Mouse (Mus musculus) heart, embryonic 15.5 days (tissue): ENCODE results near the gene Vwa5a. TPM values are rescaled to one million over a fixed set of nuclear protein-coding genes. Genes with fewer than 3 reads are reported as not detected.

ENCODE experiments used
- ATAC-seq: fragments of 200-750 bp; cut with Nextera tagmentation; replicated peaks from 2 replicates; pipeline ENCODE4 v1.8.0; 2017; ENCODE audit warnings: low read depth, moderate TSS enrichment; ENCODE audit not compliant: insufficient number of reproducible peaks, insufficient read depth, low FRiP score
- H3K27ac ChIP-seq: fragments of 300-500 bp; sonication (generic); 2 replicates; pipeline ENCODE4 v1.5.1; 2015; ENCODE audit warnings: mild to moderate bottlenecking, inconsistent platforms
- H3K27me3 ChIP-seq: fragments of 300-500 bp; sonication (generic); 2 replicates; pipeline ENCODE4 v1.6.1; 2015; ENCODE audit warnings: inconsistent platforms
- H3K36me3 ChIP-seq: fragments of 300-500 bp; sonication (generic); 2 replicates; pipeline ENCODE4 v1.6.1; 2015; ENCODE audit warnings: mild to moderate bottlenecking, inconsistent platforms
- H3K4me1 ChIP-seq: fragments of 300-500 bp; sonication (generic); replicated peaks from 2 replicates; pipeline ENCODE4 v1.6.1; 2015; ENCODE audit warnings: inconsistent platforms
- H3K4me2 ChIP-seq: fragments of 300-500 bp; sonication (generic); 2 replicates; pipeline ENCODE4 v1.6.1; 2015; ENCODE audit warnings: inconsistent platforms, mild to moderate bottlenecking, moderate library complexity
- H3K4me3 ChIP-seq: fragments of 300-500 bp; sonication (generic); 2 replicates; pipeline ENCODE4 v1.5.1; 2015; ENCODE audit warnings: mild to moderate bottlenecking, inconsistent platforms
- H3K9ac ChIP-seq: fragments of 300-500 bp; sonication (generic); 2 replicates; pipeline ENCODE4 v1.6.1; 2015; ENCODE audit warnings: mild to moderate bottlenecking, inconsistent platforms
- H3K9me3 ChIP-seq: fragments of 300-500 bp; sonication (generic); replicated peaks from 2 replicates; pipeline ENCODE4 v1.6.1; 2016; ENCODE audit warnings: inconsistent platforms
- WGBS: fragments of 180-500 bp; shearing (Covaris S2); methylation state at CpG from one replicate; pipeline ENCODE4 v1.1.7; 2015; ENCODE audit warnings: mixed read lengths; 5-methylcytosine and 5-hydroxymethylcytosine counted together
- polyA plus RNA-seq: library from polyadenylated mRNA; unstranded; fragments of >200 nt; fragmentation: Nextera tagmentation; extraction: Ambion mirVana; gene quantifications from 2 replicates; pipeline ENCODE4 v1.2.1, GENCODE M21; 2015

Vwa5a gene
- 19.8 and 24.0 TPM in 2 replicates for polyA plus RNA-seq

DNA sequence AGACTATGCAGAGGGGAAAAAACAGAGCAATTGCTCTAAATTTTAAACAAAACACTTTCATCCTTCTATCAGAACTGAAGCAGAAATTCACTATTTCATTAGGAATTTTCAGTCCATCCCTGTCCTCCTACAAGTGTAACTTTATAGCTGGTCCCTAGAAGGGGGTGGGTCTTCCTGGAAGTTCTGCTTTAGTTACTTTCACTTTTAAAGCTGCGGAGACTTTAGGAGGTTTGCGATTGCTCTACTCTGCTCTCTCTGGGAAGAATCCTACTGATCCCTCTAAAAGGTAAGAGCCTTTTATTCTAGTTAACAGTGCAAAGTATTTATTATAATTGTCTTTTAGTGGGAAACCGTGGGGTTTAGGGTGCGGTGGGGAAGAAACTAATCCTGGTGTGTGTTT is at the start of gene Vwa5a:
Vwa5a (plus strand) TSS at position 167 of the 400 bp plus-strand sequence.
- Histone ChIP-seq H3K4me3 (peak within 1 kb of the TSS; percentile 64), H3K9me3 (no peaks in the 10 kb centered on the region), H3K4me2 (peak within 1 kb of the TSS; percentile 79), H3K4me1 (peaks cover 12% of the 10 kb centered on the region), H3K27me3 (no peaks in the 10 kb centered on the region), H3K9ac (peak within 1 kb of the TSS; percentile 63), H3K27ac (peak within 1 kb of the TSS; percentile 81), H3K36me3 (0 out of 2 replicates have a peak, but pooled peaks cover 3% of the 10 kb centered on the region)
- 1% methylated on average over 4 of the region's 4 CpGs for WGBS
- peak; percentile 64 for ATAC-seq

DNA sequence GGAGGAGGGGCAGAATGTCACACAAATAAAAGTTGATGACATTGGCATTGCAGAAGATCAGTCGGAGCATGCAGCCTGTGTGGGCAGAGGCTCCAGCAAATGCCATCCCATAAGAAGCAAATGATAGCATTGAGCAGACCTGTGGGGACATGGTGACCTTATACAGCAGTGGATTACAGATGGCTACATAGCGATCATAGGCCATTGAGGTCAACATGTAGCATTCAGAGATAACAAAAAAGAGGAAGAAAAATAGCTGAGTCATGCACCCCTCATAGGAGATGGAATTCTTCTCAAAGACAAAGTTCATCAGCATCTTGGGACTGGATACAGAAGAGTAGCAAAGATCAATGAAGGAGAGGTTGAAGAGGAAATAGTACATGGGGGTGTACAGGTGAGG is 45.2 kb upstream of the Vwa5a start:
- H3K4me2 ChIP-seq, result no peak overlapping the region
- WGBS, result 67% methylated on average over 2 of the region's 2 CpGs
- H3K27ac ChIP-seq, result no peak overlapping the region
- no peaks in the 10 kb centered on the region for H3K27me3 ChIP-seq
- H3K4me3 ChIP-seq, result no peak overlapping the region
- H3K9me3 ChIP-seq, result no peaks in the 10 kb centered on the region
- H3K36me3 ChIP-seq, result no peaks in the 10 kb centered on the region
- ATAC-seq, result no peak
- H3K9ac ChIP-seq, result no peak overlapping the region
- no peaks in the 10 kb centered on the region for H3K4me1 ChIP-seq

DNA sequence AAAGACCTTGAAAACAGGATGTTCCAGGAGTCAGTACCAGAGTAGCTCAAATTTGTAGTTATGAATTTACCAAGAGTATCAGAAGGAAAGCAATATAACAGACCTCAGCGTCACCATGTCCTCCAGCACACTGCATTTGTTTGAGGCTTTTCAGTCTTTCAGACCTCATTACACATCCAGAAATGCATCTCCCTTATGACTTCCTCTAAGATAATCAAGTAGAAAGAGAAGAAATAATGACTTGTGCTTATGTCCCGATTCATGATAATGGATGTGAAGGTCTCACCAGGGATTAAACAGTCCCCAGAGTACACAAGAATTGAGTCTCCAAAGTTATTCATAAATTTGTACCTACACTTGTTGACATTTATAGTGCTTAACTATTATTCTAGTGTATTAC is 43.6 kb upstream of the Vwa5a start, which contains the start of gene Olfr918:
Olfr918 (minus strand) TSS at position 101 of the 400 bp plus-strand sequence.
- H3K4me2 ChIP-seq, result no peak within 1 kb of the TSS
- H3K36me3 ChIP-seq, result no peaks in the 10 kb centered on the region
- no peaks in the 10 kb centered on the region for H3K9me3 ChIP-seq
- 75% methylated on average over 2 of the region's 2 CpGs for WGBS
- no peak for ATAC-seq
- H3K4me3 ChIP-seq, result no peak within 1 kb of the TSS
- no peaks in the 10 kb centered on the region for H3K27me3 ChIP-seq
- H3K9ac ChIP-seq, result no peak within 1 kb of the TSS
- H3K27ac ChIP-seq, result no peak within 1 kb of the TSS
- H3K4me1 ChIP-seq, result no peaks in the 10 kb centered on the region

DNA sequence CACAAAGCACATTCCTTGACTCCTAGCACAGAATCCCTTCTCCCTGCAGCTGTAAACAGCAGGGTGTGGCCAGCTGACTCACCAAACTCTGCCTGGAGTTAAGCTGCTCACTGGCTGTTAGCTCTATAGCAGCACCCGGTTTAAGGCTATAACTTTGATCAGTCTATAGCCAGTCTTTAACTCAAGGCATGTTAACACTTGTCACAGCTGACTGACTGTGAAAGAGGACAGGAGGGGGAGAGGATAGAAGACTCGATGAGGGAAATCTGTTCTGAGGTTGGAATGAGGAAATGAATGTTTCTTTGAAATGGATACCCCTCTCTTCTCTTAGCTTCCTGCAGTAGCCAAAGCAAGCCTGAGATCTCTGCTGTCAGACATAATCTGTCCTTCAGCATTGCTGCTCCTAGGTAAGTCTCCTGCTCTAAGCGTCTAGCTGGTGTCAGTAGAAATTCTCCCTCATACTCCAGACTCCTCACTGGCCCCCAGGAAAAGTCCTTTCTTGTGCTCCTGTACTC is 916 bp downstream of the Vwa5a start:
- peak; percentile 53; the same call in 1 of the 2 replicates for ATAC-seq
- Histone ChIP-seq H3K9me3 (no peaks in the 10 kb centered on the region), H3K9ac (peak overlapping the region; percentile 63), H3K27ac (peak overlapping the region; percentile 81), H3K27me3 (no peaks in the 10 kb centered on the region), H3K4me1 (peaks cover 12% of the 10 kb centered on the region), H3K4me3 (peak overlapping the region; percentile 64), H3K4me2 (peak overlapping the region; percentile 79), H3K36me3 (peaks cover 11% of the 10 kb centered on the region; the same call in 1 of the 2 replicates)
- WGBS, result 4% methylated on average over 3 of the region's 3 CpGs

DNA sequence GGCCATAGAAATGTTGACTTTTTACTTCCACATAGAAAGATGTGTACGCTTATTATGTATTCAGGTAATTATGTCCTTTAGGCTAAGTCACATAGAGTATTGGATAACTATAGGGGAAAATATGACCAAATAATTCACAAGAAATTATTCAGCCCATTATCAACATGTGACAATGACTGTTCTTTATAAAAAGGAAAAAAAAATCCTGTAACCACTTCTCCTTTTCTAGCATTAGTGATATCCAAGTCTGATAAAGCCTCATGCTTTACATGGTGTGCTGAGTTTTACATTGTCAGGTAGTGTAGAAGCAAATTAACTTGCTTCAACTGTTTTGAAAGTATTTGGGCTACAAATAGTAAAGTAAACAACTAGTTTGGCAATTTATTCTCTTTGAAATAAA is 6.0 kb downstream of the Vwa5a start:
- 87% methylated on average over 1 of the region's 1 CpGs for whole genome bisulfite sequencing
- peaks cover 42% of the 10 kb centered on the region for H3K36me3 ChIP-seq
- H3K4me3 ChIP-seq, result no peak overlapping the region
- no peak overlapping the region for H3K9ac ChIP-seq
- no peak for ATAC-seq
- H3K27me3 ChIP-seq, result no peaks in the 10 kb centered on the region
- no peak overlapping the region for H3K27ac ChIP-seq
- no peaks in the 10 kb centered on the region for H3K9me3 ChIP-seq
- H3K4me2 ChIP-seq, result no peak overlapping the region
- H3K4me1 ChIP-seq, result peaks cover 8% of the 10 kb centered on the region; the same call in 1 of the 2 replicates

DNA sequence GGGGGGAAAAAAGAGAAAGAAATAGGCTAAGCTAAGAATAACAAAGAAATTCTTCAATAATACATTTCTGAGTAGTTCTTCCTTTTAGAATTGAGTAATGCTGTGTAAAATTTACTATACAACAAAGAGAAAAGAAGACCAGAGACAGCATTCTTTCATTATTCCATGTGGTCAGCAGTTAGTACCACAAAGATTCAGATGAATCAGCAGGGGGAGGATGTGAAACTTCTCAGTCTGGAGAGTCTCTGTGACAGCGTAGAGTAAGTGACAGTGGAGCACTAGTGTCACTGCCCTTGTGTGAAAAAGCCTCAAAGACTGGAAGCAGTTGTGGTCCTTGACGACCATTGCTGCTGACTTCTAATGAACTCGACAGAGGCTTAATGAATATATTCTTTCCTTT is 10.2 kb downstream of the Vwa5a start:
- Histone ChIP-seq H3K27me3 (no peaks in the 10 kb centered on the region), H3K4me1 (no peaks in the 10 kb centered on the region), H3K4me3 (no peak overlapping the region), H3K4me2 (no peak overlapping the region), H3K27ac (no peak overlapping the region), H3K9ac (no peak overlapping the region), H3K36me3 (peaks cover 45% of the 10 kb centered on the region), H3K9me3 (no peaks in the 10 kb centered on the region)
- 69% methylated on average over 3 of the region's 3 CpGs for WGBS
- no peak for ATAC-seq

DNA sequence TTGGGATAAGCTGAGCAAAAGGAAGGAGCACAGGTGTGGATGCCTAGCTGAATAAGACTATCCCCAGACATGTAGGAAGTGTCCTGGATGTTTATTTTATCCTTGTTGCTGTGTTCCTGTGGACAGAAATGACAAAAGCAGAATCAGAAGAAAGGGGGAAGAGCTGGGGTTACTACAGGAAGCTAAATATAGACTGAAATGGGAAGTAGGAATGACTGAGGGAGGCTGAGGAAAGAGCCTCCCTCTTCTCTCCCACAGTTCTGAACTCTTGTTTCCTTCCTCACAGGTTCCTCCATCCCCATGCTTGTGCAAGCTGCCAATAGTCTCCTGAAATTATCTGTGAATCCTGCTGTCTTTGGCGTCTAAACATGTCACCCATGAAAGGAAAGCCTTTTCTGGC is 23.3 kb downstream of the Vwa5a start:
- peaks cover 17% of the 10 kb centered on the region for H3K36me3 ChIP-seq
- no peaks in the 10 kb centered on the region for H3K9me3 ChIP-seq
- H3K4me2 ChIP-seq, result no peak overlapping the region
- H3K4me3 ChIP-seq, result no peak overlapping the region
- WGBS, result 81% methylated on average over 1 of the region's 1 CpGs
- H3K27ac ChIP-seq, result no peak overlapping the region
- H3K9ac ChIP-seq, result no peak overlapping the region
- no peak for ATAC-seq
- H3K27me3 ChIP-seq, result no peaks in the 10 kb centered on the region
- no peaks in the 10 kb centered on the region for H3K4me1 ChIP-seq

DNA sequence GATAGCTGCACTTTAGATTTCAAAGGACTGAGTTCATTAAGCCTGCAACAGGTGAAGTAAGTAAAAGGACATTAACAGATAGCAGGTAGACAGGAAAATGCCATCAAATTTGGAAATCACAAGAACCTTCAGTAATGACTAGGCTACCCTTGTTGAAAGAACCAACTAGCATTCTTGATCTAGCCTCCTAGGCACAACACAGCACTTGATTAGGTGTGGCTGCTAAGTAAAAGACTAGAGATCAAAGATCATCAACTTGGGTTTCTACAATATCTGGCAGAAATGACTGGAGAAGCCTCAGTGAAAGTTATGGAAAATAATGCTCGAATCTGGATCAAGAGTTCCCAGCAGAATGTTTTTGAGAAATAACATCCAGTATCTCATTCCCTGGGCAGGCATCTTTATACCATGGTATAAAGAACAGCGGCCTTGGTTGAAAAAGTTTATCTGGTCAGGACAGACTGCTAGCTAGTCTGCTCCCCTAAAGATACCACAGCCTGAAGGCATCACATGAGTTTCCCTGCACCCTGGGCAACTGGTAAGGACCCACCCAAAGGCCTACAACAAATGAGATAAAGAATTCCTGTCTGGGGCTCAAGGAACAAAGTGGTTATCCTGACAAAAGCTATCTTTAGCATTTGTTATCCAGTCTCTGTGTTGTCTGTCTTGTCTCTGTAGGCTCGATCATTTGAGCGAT is 26.7 kb downstream of the Vwa5a start:
- Histone ChIP-seq H3K36me3 (no peaks in the 10 kb centered on the region), H3K4me3 (no peak overlapping the region), H3K27ac (no peak overlapping the region), H3K27me3 (no peaks in the 10 kb centered on the region), H3K9ac (no peak overlapping the region), H3K4me1 (no peaks in the 10 kb centered on the region), H3K9me3 (no peaks in the 10 kb centered on the region), H3K4me2 (no peak overlapping the region)
- WGBS, result 72% methylated on average over 4 of the region's 4 CpGs
- ATAC-seq, result no peak

DNA sequence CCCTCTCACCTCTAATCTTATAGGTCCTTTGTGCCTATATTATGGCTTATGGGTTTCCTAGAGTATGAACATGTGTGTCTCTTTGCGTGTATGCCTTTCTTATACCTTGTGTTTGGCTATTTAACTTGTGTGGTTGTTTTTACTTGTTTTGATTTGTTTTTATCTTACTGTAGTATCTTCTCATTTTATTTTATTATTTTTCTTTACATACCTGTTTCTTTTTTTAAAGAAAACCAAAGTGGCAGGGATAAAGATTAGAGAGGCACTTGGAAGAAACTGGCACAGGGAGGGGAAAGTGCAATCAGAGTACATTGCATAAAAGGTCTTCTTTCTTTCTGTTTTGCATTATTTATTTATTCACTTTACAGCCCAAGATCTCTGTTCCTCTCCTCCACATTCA is 33.9 kb downstream of the Vwa5a start, which contains the start of gene Olfr920:
Olfr920 (plus strand) TSS at position 301 of the 400 bp plus-strand sequence.
- Histone ChIP-seq H3K4me2 (no peak within 1 kb of the TSS), H3K4me1 (no peaks in the 10 kb centered on the region), H3K4me3 (no peak within 1 kb of the TSS), H3K27me3 (no peaks in the 10 kb centered on the region), H3K27ac (no peak within 1 kb of the TSS), H3K9me3 (no peaks in the 10 kb centered on the region), H3K9ac (no peak within 1 kb of the TSS), H3K36me3 (no peaks in the 10 kb centered on the region)
- 89% methylated on average over 1 of the region's 1 CpGs for WGBS
- ATAC-seq, result no peak

DNA sequence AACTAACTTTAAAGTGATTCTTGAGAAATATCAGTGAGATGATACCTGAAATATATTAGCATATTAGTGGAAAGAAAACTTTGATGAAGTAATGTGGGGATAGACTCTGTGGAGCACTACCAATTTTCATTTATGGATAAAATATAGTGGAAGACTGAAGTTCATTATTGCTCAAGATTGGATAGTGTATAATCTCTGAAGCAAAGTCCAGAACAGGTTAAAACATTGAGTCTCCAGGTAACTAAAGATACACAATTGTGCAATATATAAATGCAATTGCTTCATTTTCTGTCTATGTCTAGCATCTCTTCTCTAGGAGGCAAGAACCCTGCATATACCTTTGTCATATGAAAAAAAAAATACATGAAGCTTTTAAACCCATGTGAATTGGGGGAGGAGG is 54.7 kb downstream of the Vwa5a start, which contains the start of gene Olfr921:
Olfr921 (plus strand) TSS at position 301 of the 400 bp plus-strand sequence.
- H3K27me3 ChIP-seq, result no peaks in the 10 kb centered on the region
- H3K9ac ChIP-seq, result no peak within 1 kb of the TSS
- H3K9me3 ChIP-seq, result no peaks in the 10 kb centered on the region
- H3K36me3 ChIP-seq, result no peaks in the 10 kb centered on the region
- ATAC-seq, result no peak
- H3K4me1 ChIP-seq, result no peaks in the 10 kb centered on the region
- H3K4me2 ChIP-seq, result no peak within 1 kb of the TSS
- H3K4me3 ChIP-seq, result no peak within 1 kb of the TSS
- H3K27ac ChIP-seq, result no peak within 1 kb of the TSS

DNA sequence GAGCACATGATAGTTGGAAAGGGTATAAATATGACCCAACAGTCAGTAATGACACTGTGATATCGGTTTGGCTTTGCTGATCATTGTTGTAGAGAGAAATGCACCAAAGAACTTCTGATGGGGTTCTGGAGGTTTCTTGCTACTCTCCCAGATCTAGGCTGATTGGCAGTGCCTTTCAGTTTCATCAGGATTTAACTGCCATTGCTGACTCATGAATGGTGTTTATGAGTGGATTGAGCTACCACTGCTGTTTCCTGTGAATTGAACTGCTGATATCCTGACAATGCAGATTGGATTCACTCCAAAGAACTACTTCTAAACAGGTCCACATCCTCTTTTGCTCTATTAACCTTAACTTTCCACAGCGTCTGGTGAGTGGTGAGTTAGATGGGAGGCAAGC is 74.6 kb downstream of the Vwa5a start:
- WGBS, result 84% methylated on average over 2 of the region's 2 CpGs
- Histone ChIP-seq H3K4me2 (no peak overlapping the region), H3K36me3 (no peaks in the 10 kb centered on the region), H3K4me3 (no peak overlapping the region), H3K27me3 (no peaks in the 10 kb centered on the region), H3K9me3 (no peaks in the 10 kb centered on the region), H3K4me1 (no peaks in the 10 kb centered on the region), H3K9ac (no peak overlapping the region), H3K27ac (no peak overlapping the region)
- no peak for ATAC-seq
